Mouse (Mus musculus): Measurements from ENCODE around the gene Fam151a.
"Not testable (repeated sequence)": the region's sequence is repeated elsewhere in the genome, so short reads cannot be mapped to it uniquely, and the experiment has no call there.

Fam151a gene

GRCm38 (mm10) chr4:106778116-106778788, 44.6 kb downstream of the Fam151a start:
- peak; percentile 90 for DNase-seq (ENCODE audit: low spot score)

GRCm38 (mm10) chr4:106780045-106780444, 46.4 kb downstream of the Fam151a start:
- DNase-seq (ENCODE audit: low spot score) = no peak

- no peak for DNase-seq (ENCODE audit: low spot score)
These were observed 49.4 kb downstream of the Fam151a start for GRCm38 (mm10) chr4:106783137-106783536.

GRCm38 (mm10) chr4:106784806-106785205, 51.1 kb downstream of the Fam151a start:
- no peak for DNase-seq (ENCODE audit: low spot score)

- no peak for DNase-seq (ENCODE audit: low spot score)
These were observed 51.7 kb downstream of the Fam151a start for GRCm38 (mm10) chr4:106785345-106785744.

- peak; percentile 26 for DNase-seq (ENCODE audit: low spot score)
These were observed 52.3 kb downstream of the Fam151a start for GRCm38 (mm10) chr4:106785753-106786540.

- peak; percentile 34 for DNase-seq (ENCODE audit: low spot score)
These were observed 54.1 kb downstream of the Fam151a start for GRCm38 (mm10) chr4:106787830-106788229.

- no peak for DNase-seq (ENCODE audit: low spot score)
These were observed 54.9 kb downstream of the Fam151a start for GRCm38 (mm10) chr4:106788627-106789026.

- no peak for DNase-seq (ENCODE audit: low spot score)
These were observed 56.0 kb downstream of the Fam151a start for GRCm38 (mm10) chr4:106789705-106790104.

- not testable (repeated sequence) for DNase-seq (ENCODE audit: low spot score)
These were observed 56.5 kb downstream of the Fam151a start for GRCm38 (mm10) chr4:106790218-106790617.

GRCm38 (mm10) chr4:106790938-106791337, 57.2 kb downstream of the Fam151a start:
- no peak for DNase-seq (ENCODE audit: low spot score)

GRCm38 (mm10) chr4:106792276-106792675, 58.6 kb downstream of the Fam151a start:
- DNase-seq (ENCODE audit: low spot score) = no peak

- DNase-seq (ENCODE audit: low spot score) = not testable (repeated sequence)
These were observed 60.1 kb downstream of the Fam151a start for GRCm38 (mm10) chr4:106793826-106794225.

GRCm38 (mm10) chr4:106794247-106794646, 60.6 kb downstream of the Fam151a start:
- DNase-seq (ENCODE audit: low spot score) = no peak

- no peak for DNase-seq (ENCODE audit: low spot score)
These were observed 61.6 kb downstream of the Fam151a start for GRCm38 (mm10) chr4:106795289-106795688.
